ENCODE assay signal across 12 mouse cellular contexts in the genomic region with DNA sequence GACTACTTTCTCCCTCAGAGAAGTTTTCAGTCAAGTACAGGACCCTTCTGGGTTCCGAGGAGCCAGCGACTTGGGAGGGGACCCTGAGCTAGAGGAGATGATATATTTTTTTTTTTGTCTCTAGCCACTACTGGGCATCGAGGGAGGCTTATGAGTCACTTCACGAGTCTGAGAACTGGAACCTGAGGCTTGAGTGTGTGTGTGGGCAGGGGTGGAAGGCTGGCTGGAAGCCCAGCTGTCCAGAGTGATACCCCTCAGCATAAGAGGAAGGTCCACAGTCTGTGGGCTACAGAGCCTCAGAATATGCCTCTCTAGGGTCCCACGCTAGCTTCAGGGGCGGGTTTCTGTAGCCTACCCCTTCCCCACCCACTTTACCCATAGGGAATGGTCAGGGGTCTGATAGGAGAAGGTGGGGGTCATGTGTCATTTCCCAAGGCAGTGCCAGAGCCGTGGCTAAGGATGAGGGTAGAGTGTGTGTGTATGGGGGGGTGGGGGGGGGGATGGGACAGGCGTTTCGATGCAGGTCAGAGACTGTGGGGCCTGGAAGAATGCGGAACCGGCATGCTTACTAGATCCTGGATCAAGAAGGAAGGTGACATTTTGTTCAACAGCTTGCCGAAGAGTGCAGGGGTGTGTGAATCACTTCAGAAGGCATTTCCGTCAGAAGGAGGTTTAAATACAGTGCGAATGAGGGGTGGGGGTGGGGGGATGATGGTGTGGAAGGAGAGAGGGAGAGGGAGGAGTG. TPM values are rescaled to one million over a fixed set of nuclear protein-coding genes. Genes with fewer than 3 reads are reported as not detected.
DNase-seq lines count a peak whose midpoint lies in the region; ATAC-seq lines count a peak whose summit lies in the region.
"Had no signal": no experiment of that assay in that cellular context is flagged by ENCODE, and none has a peak within 500 bp of the region (broad histone marks: within the 10 kb centered on the region; RNA-seq: fewer than 3 reads in every experiment).

No protein-coding gene starts in this region.

- H3K9me3 ChIP-seq in heart, embryonic 15.5 days (replicated peaks) = no peaks in the 10 kb centered on the region
- H3K9me3 ChIP-seq in megakaryocyte, embryonic 14.5 days = no peaks in the 10 kb centered on the region
- H3K9me3 ChIP-seq: embryonic facial prominence, embryonic 13.5 days; neural tube, embryonic 12.5 days had no signal

- no peaks in the 10 kb centered on the region for H3K27me3 ChIP-seq in heart, embryonic 15.5 days
- peaks cover 23% of the 10 kb centered on the region for H3K27me3 ChIP-seq in megakaryocyte, embryonic 14.5 days (replicated peaks)
- H3K27me3 ChIP-seq: embryonic facial prominence, embryonic 13.5 days; neural tube, embryonic 12.5 days had no signal

- ATAC-seq in heart, embryonic 15.5 days (replicated peaks; ENCODE audit: insufficient number of reproducible peaks, insufficient read depth, low FRiP score, low read depth) = no peak
- no peak for ATAC-seq in megakaryocyte, adult 5-6 weeks (ENCODE audit: poor library complexity, severe bottlenecking)
- ATAC-seq in monocyte, adult 5-6 weeks (replicated peaks; ENCODE audit: insufficient number of reproducible peaks, low FRiP score, low TSS enrichment, poor library complexity, severe bottlenecking) = peak; percentile 18

- no peaks in the 10 kb centered on the region for H3K36me3 ChIP-seq in heart, embryonic 15.5 days
- peaks cover 4% of the 10 kb centered on the region for H3K36me3 ChIP-seq in megakaryocyte, embryonic 14.5 days (replicated peaks; ENCODE audit: low read length)

- 33% methylated on average over 14 of the region's 14 CpGs for WGBS in heart, embryonic 15.5 days

- H3K4me3 ChIP-seq in heart, embryonic 15.5 days = no peak overlapping the region
- H3K4me3 ChIP-seq in megakaryocyte, embryonic 14.5 days (replicated peaks) = peak overlapping the region; percentile 83
- H3K4me3 ChIP-seq: embryonic facial prominence, embryonic 13.5 days; gastrocnemius, adult 2 months; neural tube, embryonic 12.5 days had no signal

- H3K27ac ChIP-seq in heart, embryonic 15.5 days = peak overlapping the region; percentile 45
- H3K27ac ChIP-seq: gastrocnemius, adult 2 months; neural tube, embryonic 12.5 days had no signal

- H3K4me1 ChIP-seq in heart, embryonic 15.5 days (replicated peaks) = peaks cover 69% of the 10 kb centered on the region
- peaks cover 92% of the 10 kb centered on the region for H3K4me1 ChIP-seq in megakaryocyte, embryonic 14.5 days

- no peak overlapping the region for H3K9ac ChIP-seq in heart, embryonic 15.5 days
- H3K9ac ChIP-seq: embryonic facial prominence, embryonic 13.5 days; neural tube, embryonic 12.5 days had no signal

- no peak for DNase-seq in heart, postnatal 4 days
- peak; percentile 72 for DNase-seq in NIH3T3 (ENCODE audit: low read depth)
- no peak for DNase-seq in ovary, postnatal 10 days (ENCODE audit: low spot score)
- DNase-seq in retina, embryonic 14.5 days (ENCODE audit: low spot score) = no peak
- DNase-seq: kidney, postnatal 14 days had no signal

- H3K4me2 ChIP-seq in heart, embryonic 15.5 days = 0 out of 2 replicates have a peak overlapping the region, but pooled peaks have one; percentile 23
- H3K4me2 ChIP-seq: embryonic facial prominence, embryonic 13.5 days; neural tube, embryonic 12.5 days had no signal

RNA-seq across cellular contexts. Expression of a gene that starts 9.5 kb away (rescaled TPM):
- 16.9 and 19.5 TPM in 2 replicates for polyA plus RNA-seq in heart, embryonic 15.5 days (2015; fragmentation: Nextera tagmentation; extraction: Ambion mirVana)
- 10 to 100 TPM; 30.1 to 33.6 TPM for total RNA-seq in heart, postnatal 4 days (2021)
- polyA plus RNA-seq in megakaryocyte, embryonic 14.5 days (2012; ENCODE audit: insufficient read depth, low replicate concordance) = 2.2 and 5.0 TPM in 2 replicates
- total RNA-seq in megakaryocyte, adult 5-6 weeks (2015) = 11.5 and 13.1 TPM in 2 replicates
- 36.8 and 46.0 TPM in 2 replicates for total RNA-seq in megakaryocyte, adult 5-6 weeks (2017)
- total RNA-seq in monocyte, adult 5-6 weeks (2017) = 112 to 191 TPM (median 137 TPM) in 3 replicates

RNA-seq across cellular contexts. Expression of a gene that starts 33.4 kb away (rescaled TPM):
- polyA plus RNA-seq in heart, embryonic 15.5 days (2015; fragmentation: Nextera tagmentation; extraction: Ambion mirVana) = 1.1 and 2.1 TPM in 2 replicates
- total RNA-seq in heart, postnatal 4 days (2021) = 10 to 100 TPM; 20.0 to 21.3 TPM
- polyA plus RNA-seq in megakaryocyte, embryonic 14.5 days (2012; ENCODE audit: insufficient read depth, low replicate concordance) = 0.02 and 2.1 TPM in 2 replicates
- 1.0 and 1.2 TPM in 2 replicates for total RNA-seq in megakaryocyte, adult 5-6 weeks (2015)
- total RNA-seq in megakaryocyte, adult 5-6 weeks (2017) = 1.2 and 4.4 TPM in 2 replicates
- total RNA-seq in monocyte, adult 5-6 weeks (2017) = 0.11 to 2.1 TPM (median 0.76 TPM) in 3 replicates
